Mouse (Mus musculus) heart, embryonic 12.5 days (tissue): ENCODE measurements around the gene Casz1. TPM values are rescaled to one million over a fixed set of nuclear protein-coding genes. Genes with fewer than 3 reads are reported as not detected.

ENCODE experiments used
- ATAC-seq: fragments of 200-750 bp; cut with Nextera tagmentation; 2 replicates; pipeline ENCODE4 v1.8.0; 2017; ENCODE audit warnings: moderate TSS enrichment, moderate library complexity; ENCODE audit not compliant: insufficient number of reproducible peaks, low FRiP score
- H3K27ac ChIP-seq: fragments of 300-500 bp; sonication (generic); 2 replicates; pipeline ENCODE4 v1.5.1; 2016; ENCODE audit warnings: mild to moderate bottlenecking, moderate library complexity; ENCODE audit not compliant: poor library complexity, severe bottlenecking
- H3K27me3 ChIP-seq: fragments of 300-500 bp; sonication (generic); replicated peaks from 2 replicates; pipeline ENCODE4 v1.6.1; 2016; ENCODE audit warnings: mild to moderate bottlenecking, moderate library complexity
- H3K36me3 ChIP-seq: fragments of 300-500 bp; sonication (generic); 2 replicates; pipeline ENCODE4 v1.6.1; 2016; ENCODE audit warnings: mild to moderate bottlenecking, moderate library complexity
- H3K4me1 ChIP-seq: fragments of 300-500 bp; sonication (generic); replicated peaks from 2 replicates; pipeline ENCODE4 v1.6.1; 2016; ENCODE audit warnings: mild to moderate bottlenecking
- H3K4me2 ChIP-seq: fragments of 300-500 bp; sonication (generic); 2 replicates; pipeline ENCODE4 v1.6.1; 2016; ENCODE audit warnings: mild to moderate bottlenecking, moderate library complexity
- H3K4me3 ChIP-seq: fragments of 300-500 bp; sonication (generic); 2 replicates; pipeline ENCODE4 v1.5.1; 2016; ENCODE audit warnings: mild to moderate bottlenecking
- H3K9ac ChIP-seq: fragments of 300-500 bp; sonication (generic); 2 replicates; pipeline ENCODE4 v1.6.1; 2016; ENCODE audit warnings: mild to moderate bottlenecking, moderate library complexity
- H3K9me3 ChIP-seq: fragments of 300-500 bp; sonication (generic); replicated peaks from 2 replicates; pipeline ENCODE4 v1.6.1; 2016; ENCODE audit warnings: mild to moderate bottlenecking, moderate library complexity
- WGBS: fragments of 180-500 bp; shearing (Covaris S2); methylation state at CpG from one replicate; pipeline ENCODE4 v1.1.7; 2016; 5-methylcytosine and 5-hydroxymethylcytosine counted together
- polyA plus RNA-seq: library from polyadenylated mRNA; unstranded; fragments of >200 nt; fragmentation: Nextera tagmentation; extraction: Ambion mirVana; gene quantifications from 2 replicates; pipeline ENCODE4 v1.2.1, GENCODE M21; 2016

Casz1 gene
- polyA plus RNA-seq, 1 experiment from 2014 or later: 23.6 TPM

- ATAC-seq: no peak
- H3K9me3 ChIP-seq: no peaks in the 10 kb centered on the region
- H3K27me3 ChIP-seq: peaks cover 41% of the 10 kb centered on the region
- H3K4me1 ChIP-seq: peaks cover 79% of the 10 kb centered on the region
- no peak overlapping the region for H3K4me2 ChIP-seq
- no peak overlapping the region for H3K9ac ChIP-seq
- no peaks in the 10 kb centered on the region for H3K36me3 ChIP-seq
- H3K4me3 ChIP-seq: no peak overlapping the region
- no peak overlapping the region for H3K27ac ChIP-seq
- WGBS: 58% methylated on average over 6 of the region's 6 CpGs
Measured at GRCm38 (mm10) chr4:148889011-148889410, 84.8 kb downstream of the Casz1 start.

DNA sequence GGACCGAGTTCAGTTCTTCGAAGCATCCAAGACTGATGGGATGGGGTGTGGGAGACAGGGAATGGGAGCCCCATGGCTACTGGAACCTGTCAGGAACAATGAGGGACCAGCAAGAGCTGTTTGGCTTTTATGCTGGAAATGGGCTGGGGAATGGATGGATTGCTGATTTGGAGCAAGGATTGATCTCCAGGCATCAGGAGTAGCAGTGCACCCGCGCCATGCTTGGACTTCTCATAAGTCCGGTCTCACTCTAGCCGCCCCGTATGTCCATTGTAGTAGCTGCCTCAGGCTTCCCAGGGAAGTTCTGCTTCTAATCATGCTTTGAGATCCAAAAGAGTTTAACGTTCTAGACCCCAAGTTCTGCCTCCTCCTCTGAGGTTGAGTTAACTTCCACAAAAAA is 86.2 kb downstream of the Casz1 start:
- no peak overlapping the region for H3K27ac ChIP-seq
- H3K36me3 ChIP-seq: no peaks in the 10 kb centered on the region
- peak overlapping the region; percentile 64 for H3K9ac ChIP-seq
- WGBS: 62% methylated on average over 8 of the region's 8 CpGs
- H3K4me1 ChIP-seq: peaks cover 70% of the 10 kb centered on the region
- H3K4me2 ChIP-seq: peak overlapping the region; percentile 64
- H3K4me3 ChIP-seq: peak overlapping the region; percentile 37
- ATAC-seq: no peak
- peaks cover 43% of the 10 kb centered on the region for H3K27me3 ChIP-seq
- H3K9me3 ChIP-seq: no peaks in the 10 kb centered on the region

DNA sequence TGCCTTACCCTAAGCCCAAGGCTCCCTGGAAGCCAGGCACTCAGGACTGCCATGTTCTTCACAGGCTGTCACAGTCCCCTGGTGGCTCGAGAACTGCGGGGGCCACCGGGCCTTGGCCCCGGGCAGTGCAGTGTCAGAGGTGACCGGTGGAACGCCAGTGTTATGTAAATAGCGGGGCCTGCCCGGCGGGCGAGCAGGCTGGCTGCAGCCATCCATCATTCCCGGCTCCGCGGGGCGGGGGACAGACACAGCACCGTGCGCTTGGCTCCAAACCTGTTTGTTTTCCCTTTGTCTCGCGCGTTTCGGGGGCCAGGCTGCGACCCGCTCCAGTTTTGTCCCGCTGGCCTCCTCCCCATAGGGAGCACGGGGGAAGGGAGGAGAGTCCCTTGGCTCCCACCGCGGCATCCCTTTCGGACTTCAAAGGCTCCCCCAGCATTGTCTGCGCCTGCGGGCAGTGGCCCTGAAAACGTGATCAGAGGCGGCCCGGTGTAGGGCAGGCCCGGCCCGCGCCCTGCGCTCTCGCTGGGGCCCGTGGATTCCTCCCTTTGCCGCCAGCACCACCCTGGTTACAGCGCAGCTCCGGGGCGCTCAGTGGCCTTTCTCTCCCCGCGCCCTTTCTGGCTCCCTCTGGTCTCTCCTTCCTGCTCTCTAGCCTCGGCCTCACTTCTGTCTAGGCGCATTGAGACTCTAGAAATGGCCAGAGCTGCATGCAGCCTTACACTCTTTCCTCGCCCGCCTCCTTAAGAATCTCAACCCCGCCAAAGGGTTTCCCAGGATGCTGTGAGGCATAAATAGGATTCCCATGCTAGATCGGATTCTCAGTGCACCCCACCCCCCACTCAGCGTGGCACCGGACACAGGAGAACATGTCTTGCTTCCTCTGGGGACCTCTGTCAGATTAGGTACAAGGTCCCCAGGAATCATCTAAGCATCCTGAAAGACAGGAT is 86.9 kb downstream of the Casz1 start:
- H3K4me2 ChIP-seq: peak overlapping the region; percentile 64
- H3K36me3 ChIP-seq: no peaks in the 10 kb centered on the region
- H3K4me3 ChIP-seq: peak overlapping the region; percentile 37
- no peaks in the 10 kb centered on the region for H3K9me3 ChIP-seq
- peak overlapping the region; percentile 64 for H3K9ac ChIP-seq
- H3K27me3 ChIP-seq: peaks cover 43% of the 10 kb centered on the region
- H3K27ac ChIP-seq: peak overlapping the region; percentile 6; the same call in 1 of the 2 replicates
- peaks cover 64% of the 10 kb centered on the region for H3K4me1 ChIP-seq
- 11% methylated on average over 52 of the region's 52 CpGs for WGBS
- ATAC-seq: peak; percentile 51; the same call in 1 of the 2 replicates

DNA sequence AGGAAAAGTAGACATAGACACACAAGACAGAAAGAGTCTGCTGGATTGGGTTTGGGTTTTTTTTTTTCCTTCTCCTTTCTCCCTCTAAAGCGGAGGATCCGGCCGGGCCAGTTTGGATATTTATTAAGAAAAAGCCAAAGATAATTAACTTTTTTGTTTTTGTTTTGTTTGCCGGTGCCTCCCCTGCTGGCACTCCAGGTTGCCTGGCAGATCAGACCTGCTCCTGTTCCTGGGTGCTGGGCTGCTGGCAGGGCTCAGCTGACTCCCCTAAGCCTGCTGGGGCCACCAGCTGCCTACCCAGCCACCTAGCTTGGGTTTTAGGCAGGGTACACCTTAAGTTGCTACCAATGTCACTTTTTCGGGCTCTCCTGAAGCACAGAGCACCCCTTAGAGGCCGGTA is 91.9 kb downstream of the Casz1 start:
- peaks cover 39% of the 10 kb centered on the region for H3K27me3 ChIP-seq
- no peak overlapping the region for H3K4me3 ChIP-seq
- H3K27ac ChIP-seq: no peak overlapping the region
- peaks cover 38% of the 10 kb centered on the region for H3K4me1 ChIP-seq
- no peaks in the 10 kb centered on the region for H3K9me3 ChIP-seq
- H3K9ac ChIP-seq: no peak overlapping the region
- 74% methylated on average over 6 of the region's 6 CpGs for whole genome bisulfite sequencing
- no peaks in the 10 kb centered on the region for H3K36me3 ChIP-seq
- no peak for ATAC-seq
- H3K4me2 ChIP-seq: no peak overlapping the region

DNA sequence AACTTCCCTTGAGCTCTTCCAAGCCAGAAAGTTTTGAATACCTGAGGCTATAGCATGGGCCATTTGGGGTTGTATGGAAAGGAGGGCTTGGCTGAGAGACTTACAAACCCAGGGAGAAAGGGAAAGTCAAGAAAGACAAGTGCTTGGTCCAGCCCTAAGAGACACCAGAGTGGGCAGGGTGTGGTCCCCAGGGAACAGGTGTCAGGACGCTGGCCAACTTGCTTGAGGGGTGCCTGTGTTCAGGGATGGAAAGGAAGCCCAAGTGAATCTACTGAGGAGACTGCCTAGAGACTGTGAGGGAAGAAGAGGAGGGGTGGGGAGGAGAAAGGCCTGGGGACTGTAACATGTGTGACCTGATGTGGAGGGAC is 95.7 kb downstream of the Casz1 start:
- peak overlapping the region; percentile 90 for H3K9ac ChIP-seq

DNA sequence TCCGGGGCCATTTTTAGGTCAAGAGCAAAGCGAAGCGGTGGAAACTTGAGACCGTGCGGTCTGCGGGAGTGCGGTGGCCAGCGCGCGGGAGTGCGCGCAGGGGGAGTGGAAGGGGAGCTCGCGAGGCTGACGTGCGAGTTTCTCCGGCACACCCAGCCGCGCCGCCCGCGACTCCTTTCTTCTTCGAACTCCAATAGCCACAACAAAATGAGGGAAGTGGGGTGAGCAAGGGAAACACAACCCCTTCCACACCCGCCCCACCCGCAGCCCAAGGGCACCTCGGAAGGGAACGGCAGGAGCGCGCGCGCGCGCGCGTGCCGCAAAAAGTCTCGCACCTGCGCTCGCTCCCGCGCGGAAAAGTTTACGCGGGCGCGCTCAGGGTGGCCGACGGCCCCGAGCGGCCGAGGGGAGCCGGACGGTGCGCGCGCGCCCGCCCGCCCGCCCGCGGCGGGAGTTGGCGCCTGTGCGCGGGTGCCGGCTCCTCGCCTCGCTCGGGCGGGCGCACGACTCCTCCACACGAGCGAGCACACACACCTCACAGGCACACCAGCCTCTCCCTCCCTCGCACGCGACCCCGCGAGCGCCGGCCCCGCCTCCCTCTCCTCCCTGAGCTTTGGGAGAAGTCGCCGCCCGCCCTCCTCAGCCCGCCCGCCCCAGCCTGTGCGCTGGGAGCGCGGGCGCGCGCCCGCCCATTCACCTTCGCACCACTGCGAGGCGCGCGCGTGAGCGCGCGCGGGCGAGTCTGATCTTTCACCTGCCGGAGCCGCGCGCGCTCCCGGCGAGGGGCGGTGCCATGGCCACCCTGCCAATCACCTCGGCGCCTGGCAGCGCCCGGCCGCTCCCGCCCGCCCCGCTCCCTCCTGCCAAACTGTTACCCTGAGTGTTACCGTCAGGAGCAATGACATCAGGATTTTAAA is 96.3 kb downstream of the Casz1 start:
- under 1% methylated on average over 104 of the region's 123 CpGs for WGBS
- H3K27me3 ChIP-seq: peaks cover 18% of the 10 kb centered on the region

More for the DNA sequence above, 95.7 kb downstream of the Casz1 start:
- peaks cover 38% of the 10 kb centered on the region for H3K4me1 ChIP-seq
- ATAC-seq: no peak
- H3K36me3 ChIP-seq: no peaks in the 10 kb centered on the region
- peak overlapping the region; percentile 83 for H3K4me3 ChIP-seq
- peaks cover 18% of the 10 kb centered on the region for H3K27me3 ChIP-seq
- no peaks in the 10 kb centered on the region for H3K9me3 ChIP-seq
- 22% methylated on average over 1 of the region's 1 CpGs for WGBS
- H3K4me2 ChIP-seq: peak overlapping the region; percentile 92
- peak overlapping the region; percentile 91 for H3K27ac ChIP-seq

DNA sequence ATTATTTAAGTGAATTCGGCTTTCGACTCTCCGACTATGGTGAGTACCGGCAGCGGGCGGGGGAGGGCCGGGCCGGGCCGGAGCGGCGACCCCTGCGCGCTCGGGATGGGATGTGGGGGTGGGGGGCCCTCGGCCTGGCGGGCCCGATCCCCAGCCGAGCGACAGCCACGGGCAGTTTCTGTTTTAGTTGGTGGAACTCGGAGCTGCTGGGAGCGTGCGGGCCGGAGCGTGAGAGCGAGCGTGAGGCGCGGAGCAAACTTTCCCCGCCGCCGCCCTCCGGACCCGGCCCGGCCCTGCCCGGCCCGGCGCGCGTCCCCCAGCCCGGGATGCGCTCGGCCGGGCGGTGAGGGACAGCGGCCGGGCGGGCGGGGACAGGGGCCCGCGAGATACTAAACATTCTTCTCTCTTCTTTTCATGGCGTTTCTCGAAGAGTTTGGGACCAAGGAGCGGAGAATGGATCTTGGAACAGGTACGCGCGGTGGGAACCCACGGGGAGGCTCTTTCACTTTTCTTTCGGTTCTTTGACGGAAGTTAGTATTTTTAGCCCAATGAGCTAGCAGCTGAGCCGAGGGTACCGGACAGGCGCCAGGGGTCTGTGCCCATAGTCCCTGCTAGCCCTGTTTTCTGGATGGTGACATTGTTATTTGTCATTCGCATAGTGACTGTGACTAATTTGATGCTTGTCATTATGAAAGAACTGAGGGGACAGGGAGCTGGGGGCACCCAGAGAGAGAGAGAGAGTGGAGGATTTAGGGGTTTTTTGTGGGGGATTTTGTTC is 97.2 kb downstream of the Casz1 start:
- peaks cover 54% of the 10 kb centered on the region for H3K4me1 ChIP-seq
- H3K4me2 ChIP-seq: peak overlapping the region; percentile 92
- H3K9me3 ChIP-seq: no peaks in the 10 kb centered on the region
- no peaks in the 10 kb centered on the region for H3K36me3 ChIP-seq
- H3K27me3 ChIP-seq: peaks cover 15% of the 10 kb centered on the region
- WGBS: under 1% methylated on average over 64 of the region's 64 CpGs
- H3K4me3 ChIP-seq: peak overlapping the region; percentile 83
- ATAC-seq: peak; percentile 29
- peak overlapping the region; percentile 90 for H3K9ac ChIP-seq
- peak overlapping the region; percentile 91 for H3K27ac ChIP-seq

More for the DNA sequence above, 96.3 kb downstream of the Casz1 start:
- Histone ChIP-seq H3K4me2 (peak overlapping the region; percentile 92), H3K9me3 (no peaks in the 10 kb centered on the region), H3K4me3 (peak overlapping the region; percentile 83), H3K4me1 (peaks cover 45% of the 10 kb centered on the region), H3K27ac (peak overlapping the region; percentile 91), H3K9ac (peak overlapping the region; percentile 90), H3K36me3 (no peaks in the 10 kb centered on the region)
- peak; percentile 83 for ATAC-seq

GRCm38 (mm10) chr4:148902919-148903727 is 98.9 kb downstream of the Casz1 start:
- H3K36me3 ChIP-seq: no peaks in the 10 kb centered on the region
- H3K27ac ChIP-seq: peak overlapping the region; percentile 91
- peaks cover 59% of the 10 kb centered on the region for H3K4me1 ChIP-seq
- peak overlapping the region; percentile 90 for H3K9ac ChIP-seq
- peak overlapping the region; percentile 92 for H3K4me2 ChIP-seq
- no peaks in the 10 kb centered on the region for H3K9me3 ChIP-seq
- ATAC-seq: no peak
- H3K27me3 ChIP-seq: peaks cover 9% of the 10 kb centered on the region
- H3K4me3 ChIP-seq: peak overlapping the region; percentile 83
- WGBS: 22% methylated on average over 8 of the region's 8 CpGs

DNA sequence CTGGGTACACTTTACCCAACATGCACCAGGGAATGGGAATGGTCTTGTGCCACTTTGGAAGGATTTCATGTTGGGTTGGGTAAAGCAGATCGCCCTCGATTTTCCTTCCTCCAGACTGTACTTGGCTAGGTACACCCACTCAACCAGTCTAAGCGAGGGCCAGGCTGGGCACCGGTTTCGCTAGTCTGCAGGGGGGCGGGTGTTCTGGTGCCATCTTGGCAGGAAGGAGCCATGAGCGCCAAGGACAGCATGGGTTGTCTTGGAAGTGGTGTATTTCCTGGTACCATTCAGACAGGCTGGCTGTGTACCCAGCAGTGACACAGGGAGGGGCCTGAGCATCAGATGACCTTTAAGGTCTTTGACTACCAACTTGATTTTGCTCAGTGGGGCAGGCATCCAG is 101.1 kb downstream of the Casz1 start:
- peaks cover 80% of the 10 kb centered on the region for H3K4me1 ChIP-seq
- no peak overlapping the region for H3K27ac ChIP-seq
- WGBS: 92% methylated on average over 7 of the region's 7 CpGs
- no peaks in the 10 kb centered on the region for H3K36me3 ChIP-seq
- peaks cover 3% of the 10 kb centered on the region for H3K27me3 ChIP-seq
- no peak for ATAC-seq
- no peak overlapping the region for H3K4me3 ChIP-seq
- H3K9me3 ChIP-seq: no peaks in the 10 kb centered on the region
- H3K9ac ChIP-seq: no peak overlapping the region
- H3K4me2 ChIP-seq: no peak overlapping the region

GRCm38 (mm10) chr4:148906806-148907205 is 102.6 kb downstream of the Casz1 start:
- Histone ChIP-seq H3K27me3 (peaks cover 3% of the 10 kb centered on the region), H3K36me3 (no peaks in the 10 kb centered on the region), H3K9me3 (no peaks in the 10 kb centered on the region), H3K9ac (no peak overlapping the region), H3K4me1 (peaks cover 95% of the 10 kb centered on the region), H3K27ac (peak overlapping the region; percentile 6; the same call in 1 of the 2 replicates), H3K4me3 (no peak overlapping the region), H3K4me2 (no peak overlapping the region)
- ATAC-seq: no peak
- 72% methylated on average over 10 of the region's 10 CpGs for WGBS
